Mouse (Mus musculus): ENCODE data around the gene 5730409E04Rik.

GRCm38 (mm10) chr4:126567243-126567642, 42.4 kb upstream of the 5730409E04Rik start:
- TF ChIP-seq CTCF (IDR thresholded peaks at IDR 0.05; ENCODE audit: control insufficient read depth, insufficient read depth, low read length) (no peak), POLR2A (IDR thresholded peaks at IDR 0.05; ENCODE audit: borderline replicate concordance, control insufficient read depth, low read depth, low read length) (no peak)
